Mouse (Mus musculus) retina, embryonic 14.5 days (tissue): ENCODE measurements around the gene Fam189a1.

ENCODE experiments used
- DNase-seq: peaks from one replicate; pipeline ENCODE4 v3.0.0-alpha.2; 2015; ENCODE audit warnings: low spot score

The Fam189a1 gene

DNA sequence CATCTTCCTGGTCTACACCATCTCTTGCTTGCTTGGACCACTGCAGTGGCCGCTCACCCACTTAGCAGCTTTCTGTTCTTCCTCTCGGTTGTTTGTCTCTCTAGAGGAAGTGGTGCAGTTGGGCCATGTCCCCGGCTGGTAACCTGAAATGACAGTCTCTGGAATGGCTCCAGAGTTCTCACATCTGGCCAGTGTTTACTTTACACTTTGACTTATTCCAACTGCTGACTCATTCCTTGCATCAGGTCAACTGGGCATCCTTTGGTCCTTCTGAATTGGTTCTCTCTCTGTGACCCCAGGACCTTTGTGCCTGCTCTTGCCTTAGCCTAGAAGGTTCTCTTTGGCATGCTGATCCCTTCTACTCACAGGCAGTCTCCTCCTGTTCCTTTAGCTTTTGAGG is 427.6 kb downstream of the Fam189a1 start:
- no peak for DNase-seq

DNA sequence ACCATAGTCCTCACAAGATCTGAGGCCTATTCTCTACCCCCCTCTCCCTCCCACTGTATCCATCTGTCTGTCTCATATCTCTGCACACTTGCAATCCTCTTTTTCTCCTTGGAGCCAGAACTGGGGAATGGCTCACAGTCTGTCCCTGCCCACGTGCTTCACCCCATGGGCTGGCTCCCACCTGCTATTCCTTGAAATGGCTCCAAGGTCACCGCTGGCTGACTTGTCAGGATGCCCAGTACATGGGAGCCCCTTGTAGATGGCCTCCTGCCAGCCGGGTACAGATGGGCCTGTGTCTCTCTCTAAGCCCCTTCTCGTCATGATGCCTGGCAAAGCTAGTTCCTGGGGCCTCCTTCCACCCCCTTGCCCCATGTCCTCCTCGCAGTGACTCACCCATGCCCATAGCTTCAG is 428.2 kb downstream of the Fam189a1 start:
- no peak for DNase-seq

DNA sequence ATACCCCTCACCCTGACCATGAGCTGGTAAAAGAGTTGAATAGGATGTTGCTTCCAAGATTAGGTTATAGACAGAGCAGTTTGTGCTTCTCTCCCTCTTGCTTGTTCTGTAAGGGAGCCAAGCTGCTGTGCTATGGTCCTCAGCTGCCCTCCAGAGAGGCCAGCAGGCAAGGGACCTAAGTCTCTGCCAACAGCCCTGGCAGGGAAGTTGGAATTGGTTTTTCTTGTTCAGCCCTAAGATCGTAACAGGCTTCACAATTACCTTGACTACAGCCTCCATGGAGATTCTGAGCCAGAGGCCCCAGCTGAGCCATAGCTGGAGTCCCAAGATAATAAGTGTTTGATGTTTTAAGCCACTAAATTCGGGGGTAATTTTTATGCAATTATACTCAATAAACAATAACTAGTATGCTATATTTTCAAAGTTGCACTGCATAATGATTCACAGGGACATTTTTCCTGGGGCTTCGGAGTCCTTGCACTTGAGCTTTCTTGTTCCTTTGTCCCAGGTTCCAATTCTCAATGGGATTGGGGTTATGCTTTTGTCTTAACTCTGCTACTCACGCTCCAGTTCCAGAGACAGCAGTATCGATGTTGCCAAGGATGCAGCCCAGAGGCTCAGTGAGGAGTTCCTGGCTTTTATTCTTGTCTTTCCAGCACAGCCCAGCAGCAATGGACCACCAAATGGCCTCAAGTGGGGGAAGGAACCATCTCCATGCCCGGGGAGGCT is 430.2 kb downstream of the Fam189a1 start:
- DNase-seq = no peak

DNA sequence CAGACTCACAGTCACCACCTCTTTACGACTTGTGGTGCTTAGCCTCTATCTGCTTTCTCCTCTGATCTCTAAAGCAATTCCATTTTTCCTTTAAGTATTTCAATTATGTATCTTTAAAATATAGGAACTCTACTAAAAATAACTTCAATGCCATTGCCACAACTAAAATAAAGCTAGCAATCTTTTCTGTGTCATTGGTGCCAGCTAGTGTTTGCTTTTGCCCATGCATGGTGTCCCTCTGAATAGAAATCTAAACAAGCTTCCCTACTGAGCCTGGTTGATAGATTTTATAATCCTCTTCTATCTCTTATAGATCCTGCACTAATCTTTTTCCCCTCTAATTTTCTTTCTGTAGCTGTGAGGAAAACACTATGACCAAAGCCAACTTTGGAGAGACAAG is 432.0 kb downstream of the Fam189a1 start:
- no peak for DNase-seq

DNA sequence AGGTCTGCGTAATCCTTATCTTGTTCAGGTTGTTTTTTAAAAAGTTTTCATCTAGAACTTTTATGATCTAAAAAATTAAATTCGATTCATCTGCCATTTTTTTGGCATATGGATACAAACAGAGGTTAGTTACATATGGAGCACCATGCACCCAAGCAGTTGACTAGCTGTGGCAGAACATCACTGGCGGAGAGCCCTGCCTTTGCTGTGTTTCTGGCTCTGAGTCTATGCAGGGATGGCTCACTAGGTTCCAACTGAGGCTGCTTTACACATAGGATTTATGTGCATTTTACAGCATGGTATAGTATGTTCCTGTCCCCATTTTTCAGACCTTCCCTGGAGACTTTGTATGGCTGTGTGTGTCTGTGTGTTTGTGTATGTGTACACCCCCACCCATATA is 433.1 kb downstream of the Fam189a1 start:
- DNase-seq = no peak

DNA sequence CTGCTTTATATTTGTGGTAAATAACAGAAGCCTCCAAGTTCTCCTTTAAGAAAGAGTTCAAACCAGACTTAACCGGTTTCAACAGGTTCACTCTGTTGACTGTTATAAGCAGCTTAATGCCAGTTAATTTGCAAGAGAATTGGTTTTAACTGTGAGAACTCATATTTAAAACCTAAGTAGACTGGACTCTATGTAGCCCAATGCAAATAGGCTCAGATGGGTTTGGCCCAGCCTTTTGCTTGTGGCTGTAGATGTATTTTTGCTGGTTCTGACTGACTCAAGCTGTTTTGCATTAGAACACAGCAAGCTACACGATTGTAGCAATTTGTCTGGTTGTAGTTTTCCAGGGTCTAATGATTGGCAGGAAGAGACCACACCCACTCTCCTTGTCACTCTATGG is 440.1 kb downstream of the Fam189a1 start:
- DNase-seq = no peak

DNA sequence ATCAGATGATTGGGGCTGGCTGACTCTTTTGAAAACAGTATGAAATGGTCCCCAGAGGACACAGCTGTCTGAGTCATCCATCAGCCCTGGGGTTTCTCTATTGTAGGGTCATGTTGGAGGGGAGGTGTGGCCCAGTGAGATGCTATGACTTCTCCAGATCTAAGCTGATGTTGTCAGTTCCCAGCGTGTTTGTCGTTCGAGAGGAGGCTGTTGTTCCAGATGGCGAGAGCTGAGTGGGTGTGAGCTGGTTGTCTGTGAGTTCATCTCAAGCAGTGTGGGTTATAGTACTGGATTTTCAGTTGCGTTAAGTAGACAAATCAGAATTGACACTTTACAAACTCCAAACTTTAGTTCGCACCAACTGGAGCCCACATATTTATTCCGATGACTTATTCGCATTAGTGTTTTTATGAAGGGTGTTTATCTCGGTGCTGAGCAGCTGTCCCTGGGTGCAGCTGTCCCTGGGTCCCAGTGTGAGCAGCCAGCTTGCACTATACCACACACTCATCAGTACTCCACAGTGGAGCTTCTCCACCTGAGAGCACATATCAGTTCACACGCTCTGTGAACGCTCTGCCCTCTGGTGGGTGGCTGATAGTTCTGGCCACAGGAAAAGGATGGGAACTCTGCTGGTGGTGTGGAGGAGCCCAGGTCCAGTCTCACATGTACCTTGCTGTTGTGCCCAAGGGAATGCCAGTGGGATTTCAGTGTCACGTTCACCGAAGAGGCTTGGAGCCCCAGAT is 446.7 kb downstream of the Fam189a1 start:
- DNase-seq = peak; percentile 41

DNA sequence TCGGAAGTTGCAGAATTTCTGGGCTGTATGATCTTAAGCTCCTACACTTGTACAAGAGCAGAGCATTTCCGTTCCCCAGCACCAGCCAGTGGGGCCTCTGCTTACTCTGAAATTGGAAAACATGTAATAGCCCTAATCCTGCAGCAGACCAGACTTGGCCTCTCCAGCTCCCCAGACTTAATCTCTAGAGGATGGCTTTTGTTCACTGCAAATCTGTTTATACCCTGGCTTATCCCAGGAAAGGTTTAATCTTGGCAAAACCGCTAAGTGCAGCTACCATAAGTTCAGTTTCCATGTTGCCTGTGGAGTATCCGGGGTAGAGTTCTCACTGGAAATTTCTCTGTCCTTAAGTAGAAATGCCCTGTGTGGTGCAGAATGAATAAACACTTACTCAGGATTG is 448.2 kb downstream of the Fam189a1 start:
- DNase-seq = no peak
